Mouse (Mus musculus) adrenal gland, postnatal 10 days (tissue): ENCODE results near the gene Tjap1. TPM values are rescaled to one million over a fixed set of nuclear protein-coding genes. Genes with fewer than 3 reads are reported as not detected.

Experiments used
- DNase-seq: peaks from one replicate; pipeline ENCODE4 v3.0.0; 2021; ENCODE audit warnings: mixed read lengths
- total RNA-seq, 2 experiments: library from RNA; stranded (reverse); gene quantifications; 2 replicates each; pipeline ENCODE4 v1.2.3; 2021

Tjap1 gene
- total RNA-seq, 2 experiments from 2014 or later, result 42.0 to 52.6 TPM

GRCm38 (mm10) chr17:46283140-46283539 is 314 bp upstream of the Tjap1 start:
- no peak for DNase-seq

- peak; percentile 65 for DNase-seq
These were observed 4.6 kb downstream of the Tjap1 start for GRCm38 (mm10) chr17:46278011-46278765.

GRCm38 (mm10) chr17:46277586-46277985 is 5.2 kb downstream of the Tjap1 start:
- DNase-seq, result no peak

DNA sequence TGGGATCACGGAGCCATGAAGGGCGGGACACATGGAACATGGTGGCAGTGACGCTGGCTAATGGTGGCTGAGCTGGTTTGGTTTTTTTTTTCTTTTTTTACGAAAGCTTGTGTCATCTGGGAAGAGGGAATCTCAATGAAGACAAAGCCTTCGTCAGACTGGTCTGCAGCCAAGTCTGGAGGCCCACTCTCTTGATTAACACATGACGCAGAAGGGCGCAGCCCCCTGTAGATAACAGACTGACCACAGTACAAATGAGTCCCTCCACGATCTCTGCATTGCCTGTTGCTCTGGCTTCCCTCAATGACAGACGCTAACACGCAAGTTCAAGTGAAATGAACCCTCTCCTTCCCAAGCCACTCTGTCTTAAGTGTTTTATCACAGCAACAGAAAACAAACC is 7.3 kb downstream of the Tjap1 start:
- no peak for DNase-seq

DNA sequence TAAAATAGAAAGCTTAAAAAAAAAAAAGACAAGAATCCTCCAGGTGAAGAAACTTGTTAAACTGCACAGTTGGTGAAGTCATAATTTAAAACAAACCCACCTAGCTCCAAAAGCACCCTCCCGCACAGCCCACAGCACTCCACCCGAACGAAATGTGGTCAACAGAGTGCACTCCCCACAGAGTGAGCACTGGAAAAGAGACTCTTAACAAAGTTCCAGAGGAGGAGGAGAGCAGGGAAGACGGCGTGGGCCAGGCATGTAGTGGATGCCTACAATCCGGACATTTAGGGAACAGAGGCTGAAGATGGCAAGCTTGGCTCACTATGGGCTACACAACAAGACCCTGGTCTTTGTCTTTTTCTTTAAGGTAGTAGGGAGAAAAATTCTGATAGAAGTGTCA is 7.8 kb downstream of the Tjap1 start:
- no peak for DNase-seq

DNA sequence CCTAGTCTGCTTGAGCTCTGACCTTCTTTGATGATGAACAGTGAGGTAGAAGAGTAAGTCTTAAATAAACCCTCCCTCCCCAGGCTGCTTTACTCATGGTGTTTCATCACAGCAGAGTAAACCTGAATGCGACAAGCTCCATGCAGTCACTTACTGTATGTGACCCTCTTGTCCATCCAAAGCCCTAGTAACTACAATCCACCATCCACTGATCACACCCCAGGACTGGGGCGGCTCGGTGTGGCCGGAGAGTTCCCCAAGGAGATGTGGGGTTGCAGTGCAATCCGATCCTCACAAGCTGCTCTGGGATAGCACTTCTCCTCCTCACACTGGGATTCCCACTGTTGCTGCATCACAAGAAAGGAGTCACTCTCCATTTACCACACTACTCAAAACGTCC is 8.4 kb downstream of the Tjap1 start:
- DNase-seq, result no peak

DNA sequence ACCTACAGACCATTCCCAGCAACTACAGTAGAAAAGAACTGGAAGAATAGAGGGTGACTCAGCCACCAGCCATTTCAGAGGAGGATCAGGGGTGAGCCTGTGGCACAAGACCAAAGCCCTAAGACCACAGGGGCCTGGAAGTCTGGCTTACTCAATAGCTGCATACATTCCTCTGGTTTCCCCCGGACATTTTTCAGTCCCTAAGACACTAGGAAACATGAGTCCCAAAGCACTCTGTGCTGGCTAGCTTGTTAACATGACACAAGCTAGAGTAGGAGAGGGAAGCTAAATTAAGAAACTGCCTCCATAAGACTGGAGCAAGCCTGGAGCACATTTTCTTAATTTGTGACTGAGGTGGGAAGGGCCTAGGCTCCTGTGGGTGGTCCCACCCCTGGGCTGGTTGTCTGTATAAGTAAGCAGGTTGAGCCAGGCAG is 9.0 kb downstream of the Tjap1 start:
- DNase-seq, result no peak

GRCm38 (mm10) chr17:46272675-46273074 is 10.2 kb downstream of the Tjap1 start:
- peak; percentile 59 for DNase-seq

- no peak for DNase-seq
These were observed 10.8 kb downstream of the Tjap1 start for GRCm38 (mm10) chr17:46272058-46272457.

DNA sequence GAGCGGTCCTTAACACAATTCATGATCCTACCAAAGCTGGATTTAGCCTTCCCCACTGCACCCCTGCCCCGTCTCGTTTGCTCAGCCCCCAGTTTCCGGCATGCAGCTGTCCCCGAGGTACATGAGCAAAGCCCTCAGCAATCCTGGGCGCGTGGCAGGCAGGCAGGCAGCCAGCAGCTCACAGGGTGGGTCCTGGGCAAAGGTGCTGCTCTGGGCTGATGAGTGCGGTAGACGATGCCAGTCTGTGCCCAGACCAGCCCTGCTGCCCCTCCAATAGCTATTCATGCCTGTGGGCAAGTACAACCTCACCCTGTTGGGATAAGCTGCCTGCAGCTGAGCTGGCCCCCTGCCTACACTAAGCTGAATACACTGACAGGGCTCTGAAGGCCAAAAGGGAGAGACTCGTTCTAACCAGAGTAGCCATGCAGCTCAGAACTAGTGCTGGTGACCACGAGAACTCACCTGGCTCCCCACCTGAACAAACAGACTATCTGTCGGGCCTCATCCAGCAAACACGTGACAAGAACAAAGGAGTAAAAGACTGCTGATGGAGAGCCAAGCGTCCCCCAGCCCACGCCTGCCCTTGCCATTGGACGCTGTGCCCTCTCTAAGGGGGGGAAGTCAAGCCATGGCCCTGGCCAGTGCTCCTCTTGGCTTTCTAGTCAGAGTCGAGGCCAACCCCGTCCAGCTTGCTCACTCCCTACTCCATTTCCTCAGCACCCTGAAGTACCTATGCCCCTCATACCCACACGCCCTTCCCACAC is 12.9 kb downstream of the Tjap1 start:
- no peak for DNase-seq

DNA sequence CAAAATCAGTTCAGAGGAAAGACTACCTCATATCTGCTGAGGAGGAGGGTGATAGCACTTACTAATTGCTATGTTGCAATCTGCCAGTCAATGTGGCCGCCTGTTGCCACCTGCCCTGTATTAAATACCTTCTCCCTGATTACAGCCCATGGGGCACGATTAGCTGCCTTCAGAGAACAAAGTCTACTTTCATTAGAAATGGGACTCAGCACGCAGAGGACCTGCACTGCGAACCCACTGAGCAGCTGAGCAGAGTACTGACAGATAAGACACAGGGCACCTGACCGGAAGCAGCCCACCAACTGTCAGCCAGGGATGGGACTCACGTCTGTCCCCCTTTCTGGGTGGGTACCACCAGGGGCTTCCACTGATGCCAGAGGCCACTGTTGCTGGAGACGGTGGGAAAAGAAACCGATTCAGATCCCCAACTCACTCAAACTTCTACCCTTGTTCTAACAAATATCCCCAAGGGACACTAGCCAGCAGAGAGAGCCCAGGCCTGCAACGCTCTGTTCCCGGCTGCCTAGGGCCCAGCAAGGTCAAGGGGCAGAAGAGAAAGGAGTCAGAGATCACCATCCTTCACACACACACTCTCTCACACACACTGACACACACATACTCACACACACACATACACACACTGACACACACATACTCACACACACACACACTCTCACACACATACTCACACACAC is 14.7 kb downstream of the Tjap1 start:
- no peak for DNase-seq

DNA sequence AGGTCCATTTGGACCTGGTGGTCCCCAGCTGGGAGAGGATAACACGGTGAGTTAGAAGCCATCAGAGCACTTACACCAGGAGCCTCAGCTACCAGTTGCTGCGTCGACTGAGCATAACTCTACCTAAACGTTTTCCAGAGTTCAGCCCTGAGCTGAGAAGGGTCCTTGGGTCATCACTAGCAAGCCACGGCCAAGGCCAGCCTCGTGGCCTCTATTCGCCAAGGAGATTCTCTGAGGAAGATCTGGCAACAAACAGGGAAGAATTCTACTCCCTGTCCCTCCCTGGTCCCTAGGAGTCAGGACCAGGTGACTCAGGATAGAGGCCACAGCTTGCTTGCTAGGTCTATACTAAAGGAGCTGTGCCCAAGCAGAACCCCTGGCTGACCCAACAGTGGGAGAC is 15.3 kb downstream of the Tjap1 start:
- DNase-seq, result no peak

GRCm38 (mm10) chr17:46266986-46267385 is 15.8 kb downstream of the Tjap1 start:
- DNase-seq, result no peak

DNA sequence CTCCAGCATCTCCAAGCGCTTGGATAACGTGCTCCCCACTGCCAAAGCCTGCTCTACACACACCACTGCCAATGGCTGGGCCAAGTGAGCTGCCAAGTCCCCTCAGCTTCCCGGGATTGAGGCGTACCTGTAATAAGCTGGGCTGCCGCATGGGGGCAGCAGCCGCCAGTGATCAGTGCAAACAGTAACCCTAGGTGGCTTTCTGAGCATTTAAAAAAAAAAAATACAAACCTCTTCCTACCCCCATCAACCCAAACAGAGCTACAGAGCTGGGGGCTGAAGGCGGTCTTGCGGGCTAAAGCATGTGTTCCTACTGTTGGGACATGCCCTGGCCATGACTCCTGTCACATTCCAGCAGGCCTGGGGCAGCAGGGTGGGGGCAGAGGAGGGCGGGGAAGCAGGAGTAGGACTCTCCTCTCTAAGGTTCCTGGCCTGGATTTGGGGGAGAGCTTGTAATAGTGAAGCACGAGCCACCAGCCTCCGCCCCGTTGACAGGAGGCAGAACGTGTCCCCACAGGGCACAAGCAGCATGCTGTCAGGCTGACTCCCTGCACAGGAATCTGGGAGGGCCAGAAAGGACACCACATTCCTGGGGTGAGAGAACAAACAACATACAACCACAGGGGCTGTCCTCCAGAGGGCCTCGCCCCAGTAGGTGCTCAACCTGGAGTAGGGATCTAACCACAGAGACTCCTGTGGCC is 16.8 kb downstream of the Tjap1 start:
- peak; percentile 88 for DNase-seq

DNA sequence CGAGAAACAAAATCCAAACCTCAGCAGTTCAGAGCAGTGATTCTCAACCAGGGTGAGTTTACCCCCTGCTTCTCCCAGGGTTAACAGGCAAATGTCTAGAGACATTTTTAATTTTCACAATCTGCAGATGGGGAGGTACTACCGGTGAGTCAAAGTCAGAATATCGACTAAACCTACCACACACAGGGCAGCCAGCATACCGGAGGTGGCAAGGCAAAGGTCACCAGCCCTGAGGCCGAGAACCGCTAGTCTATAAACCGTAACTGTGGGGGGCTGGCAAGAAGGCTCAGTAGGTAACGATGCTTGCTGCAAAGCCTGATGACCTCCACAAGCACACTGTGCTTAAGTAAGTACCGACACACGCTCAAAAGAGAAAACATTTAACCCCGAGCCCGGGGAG is 17.3 kb downstream of the Tjap1 start:
- no peak for DNase-seq

- DNase-seq, result peak; percentile 44
These were observed 20.6 kb downstream of the Tjap1 start for GRCm38 (mm10) chr17:46262201-46262694.

GRCm38 (mm10) chr17:46259675-46260074 is 23.2 kb downstream of the Tjap1 start:
- DNase-seq, result no peak

GRCm38 (mm10) chr17:46258279-46259053 is 24.4 kb downstream of the Tjap1 start:
- DNase-seq, result no peak

- DNase-seq, result no peak
These were observed 27.7 kb downstream of the Tjap1 start for GRCm38 (mm10) chr17:46255147-46255546.

DNA sequence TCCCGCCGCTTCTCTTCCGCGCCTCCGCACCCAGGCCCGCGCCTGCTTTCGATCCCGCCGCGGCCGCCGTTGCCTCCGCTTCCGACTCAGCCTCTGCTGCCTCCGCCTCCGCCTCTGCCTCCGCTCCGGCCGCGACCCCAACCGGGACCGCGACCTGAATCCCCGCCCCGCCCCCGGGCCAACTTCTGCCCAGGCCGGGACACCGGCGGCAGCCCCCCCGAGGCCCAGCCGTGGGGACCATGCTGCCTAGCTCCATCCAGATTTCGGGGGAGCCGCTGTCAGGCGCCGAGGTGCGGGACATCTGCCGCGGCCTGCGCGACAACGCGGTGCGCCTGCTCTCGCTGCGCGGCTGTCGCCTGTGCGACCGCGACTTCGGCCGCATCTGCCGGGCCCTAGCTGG is 28.7 kb downstream of the Tjap1 start:
- peak; percentile 46 for DNase-seq

- peak; percentile 98 for DNase-seq
These were observed 29.3 kb downstream of the Tjap1 start, which contains the start of gene Lrrc73 for GRCm38 (mm10) chr17:46253452-46254084. Gene Lrrc73 (plus strand): TSS chr17:46253531.
